Mouse (Mus musculus) limb, embryonic 15.5 days (tissue): ENCODE results near the gene Kcna3. TPM values are rescaled to one million over a fixed set of nuclear protein-coding genes. Genes with fewer than 3 reads are reported as not detected.
A peak's percentile ranks its signal among the peaks of the same experiment; 100 is the strongest.

Experiments
- ATAC-seq: fragments of 200-750 bp; cut with Nextera tagmentation; 2 replicates; pipeline ENCODE4 v1.8.0; 2017; ENCODE audit warnings: low read depth, moderate TSS enrichment; ENCODE audit not compliant: insufficient number of reproducible peaks, low FRiP score, low TSS enrichment
- H3K27ac ChIP-seq: fragments of 300-500 bp; sonication (generic); 2 replicates; pipeline ENCODE4 v1.5.1; 2015; ENCODE audit warnings: moderate library complexity, mild to moderate bottlenecking, inconsistent platforms
- H3K27me3 ChIP-seq: fragments of 300-500 bp; sonication (generic); 2 replicates; pipeline ENCODE4 v1.6.1; 2015; ENCODE audit warnings: inconsistent platforms
- H3K36me3 ChIP-seq: fragments of 300-500 bp; sonication (generic); 2 replicates; pipeline ENCODE4 v1.6.1; 2015; ENCODE audit warnings: inconsistent platforms
- H3K4me1 ChIP-seq: fragments of 300-500 bp; sonication (generic); 2 replicates; pipeline ENCODE4 v1.6.1; 2015; ENCODE audit warnings: inconsistent platforms
- H3K4me2 ChIP-seq: fragments of 300-500 bp; sonication (generic); 2 replicates; pipeline ENCODE4 v1.6.1; 2015; ENCODE audit warnings: mild to moderate bottlenecking, inconsistent platforms
- H3K4me3 ChIP-seq: fragments of 300-500 bp; sonication (generic); 2 replicates; pipeline ENCODE4 v1.5.1; 2015; ENCODE audit warnings: mild to moderate bottlenecking, inconsistent platforms
- H3K9ac ChIP-seq: fragments of 300-500 bp; sonication (generic); 2 replicates; pipeline ENCODE4 v1.6.1; 2015; ENCODE audit warnings: inconsistent platforms
- H3K9me3 ChIP-seq: fragments of 300-500 bp; sonication (generic); 2 replicates; pipeline ENCODE4 v1.6.1; 2016; ENCODE audit warnings: inconsistent platforms
- WGBS: fragments of 180-500 bp; shearing (Covaris S2); methylation state at CpG from one replicate; pipeline ENCODE4 v1.1.7; 2015; 5-methylcytosine and 5-hydroxymethylcytosine counted together
- polyA plus RNA-seq: library from polyadenylated mRNA; unstranded; fragments of >200 nt; fragmentation: Nextera tagmentation; extraction: Ambion mirVana; gene quantifications from 2 replicates; pipeline ENCODE4 v1.2.1, GENCODE M21; 2015

The Kcna3 gene
- 1.1 and 1.5 TPM in 2 replicates for polyA plus RNA-seq

- peak within 1 kb of the TSS; percentile 97 for H3K4me2 ChIP-seq
- peak within 1 kb of the TSS; percentile 61 for H3K9ac ChIP-seq
- no peaks in the 10 kb centered on the region for H3K9me3 ChIP-seq
- H3K4me3 ChIP-seq: peak within 1 kb of the TSS; percentile 67
- peaks cover 15% of the 10 kb centered on the region; the same call in 1 of the 2 replicates for H3K27me3 ChIP-seq
- peaks cover 17% of the 10 kb centered on the region for H3K4me1 ChIP-seq
- no peaks in the 10 kb centered on the region for H3K36me3 ChIP-seq
- peak within 1 kb of the TSS; percentile 47; the same call in 1 of the 2 replicates for H3K27ac ChIP-seq
- WGBS: under 1% methylated on average over 51 of the region's 80 CpGs
- ATAC-seq: peak; percentile 91
Measured at GRCm38 (mm10) chr3:107035521-107036457, at the start of gene Kcna3. Gene Kcna3, plus strand, starts transcription at chr3:107036169.

- no peaks in the 10 kb centered on the region for H3K36me3 ChIP-seq
- WGBS: 85% methylated on average over 1 of the region's 1 CpGs
- H3K4me3 ChIP-seq: no peak overlapping the region
- H3K4me1 ChIP-seq: no peaks in the 10 kb centered on the region
- no peak for ATAC-seq
- no peaks in the 10 kb centered on the region for H3K9me3 ChIP-seq
- H3K27ac ChIP-seq: no peak overlapping the region
- no peak overlapping the region for H3K4me2 ChIP-seq
- no peaks in the 10 kb centered on the region for H3K27me3 ChIP-seq
- no peak overlapping the region for H3K9ac ChIP-seq
Measured at GRCm38 (mm10) chr3:106991334-106991733, 44.6 kb upstream of the Kcna3 start.

GRCm38 (mm10) chr3:106995347-106995746 lies 40.6 kb upstream of the Kcna3 start:
- no peak overlapping the region for H3K4me2 ChIP-seq
- no peak overlapping the region for H3K4me3 ChIP-seq
- ATAC-seq: no peak

GRCm38 (mm10) chr3:106996186-106996585 lies 39.8 kb upstream of the Kcna3 start:
- Histone ChIP-seq H3K4me2 (no peak overlapping the region), H3K9ac (no peak overlapping the region), H3K4me1 (no peaks in the 10 kb centered on the region), H3K36me3 (no peaks in the 10 kb centered on the region), H3K27me3 (no peaks in the 10 kb centered on the region), H3K4me3 (no peak overlapping the region), H3K27ac (no peak overlapping the region), H3K9me3 (no peaks in the 10 kb centered on the region)
- WGBS: 76% methylated on average over 2 of the region's 2 CpGs
- ATAC-seq: no peak

More at GRCm38 (mm10) chr3:106995347-106995746, 40.6 kb upstream of the Kcna3 start:
- Histone ChIP-seq H3K4me1 (no peaks in the 10 kb centered on the region), H3K9me3 (no peaks in the 10 kb centered on the region), H3K9ac (no peak overlapping the region), H3K27ac (no peak overlapping the region), H3K36me3 (no peaks in the 10 kb centered on the region), H3K27me3 (no peaks in the 10 kb centered on the region)
- WGBS: 67% methylated on average over 1 of the region's 1 CpGs

GRCm38 (mm10) chr3:106998370-106998769 lies 37.6 kb upstream of the Kcna3 start:
- no peaks in the 10 kb centered on the region for H3K27me3 ChIP-seq
- 68% methylated on average over 1 of the region's 1 CpGs for WGBS
- H3K9me3 ChIP-seq: no peaks in the 10 kb centered on the region
- no peak overlapping the region for H3K9ac ChIP-seq
- H3K36me3 ChIP-seq: no peaks in the 10 kb centered on the region
- no peak overlapping the region for H3K4me3 ChIP-seq
- no peak overlapping the region for H3K4me2 ChIP-seq
- no peaks in the 10 kb centered on the region for H3K4me1 ChIP-seq
- ATAC-seq: no peak
- H3K27ac ChIP-seq: no peak overlapping the region

- H3K9me3 ChIP-seq: no peaks in the 10 kb centered on the region
- WGBS: 71% methylated on average over 2 of the region's 2 CpGs
Measured at GRCm38 (mm10) chr3:107000165-107000564, 35.8 kb upstream of the Kcna3 start.

GRCm38 (mm10) chr3:107002249-107003123 lies 33.5 kb upstream of the Kcna3 start:
- 65% methylated on average over 8 of the region's 8 CpGs for WGBS
- Histone ChIP-seq H3K36me3 (no peaks in the 10 kb centered on the region), H3K9ac (no peak overlapping the region), H3K9me3 (no peaks in the 10 kb centered on the region), H3K27me3 (no peaks in the 10 kb centered on the region), H3K4me3 (no peak overlapping the region), H3K4me1 (no peaks in the 10 kb centered on the region), H3K4me2 (no peak overlapping the region), H3K27ac (no peak overlapping the region)
- no peak for ATAC-seq

More at GRCm38 (mm10) chr3:107000165-107000564, 35.8 kb upstream of the Kcna3 start:
- Histone ChIP-seq H3K4me2 (no peak overlapping the region), H3K27me3 (no peaks in the 10 kb centered on the region), H3K9ac (no peak overlapping the region), H3K4me3 (no peak overlapping the region), H3K4me1 (no peaks in the 10 kb centered on the region), H3K36me3 (no peaks in the 10 kb centered on the region), H3K27ac (no peak overlapping the region)
- ATAC-seq: no peak

- H3K4me1 ChIP-seq: no peaks in the 10 kb centered on the region
- H3K4me2 ChIP-seq: no peak overlapping the region
- H3K9me3 ChIP-seq: no peaks in the 10 kb centered on the region
- H3K4me3 ChIP-seq: no peak overlapping the region
- H3K27ac ChIP-seq: no peak overlapping the region
- no peaks in the 10 kb centered on the region for H3K27me3 ChIP-seq
- 68% methylated on average over 4 of the region's 4 CpGs for WGBS
- H3K9ac ChIP-seq: no peak overlapping the region
- ATAC-seq: no peak
- H3K36me3 ChIP-seq: no peaks in the 10 kb centered on the region
Measured at GRCm38 (mm10) chr3:107009329-107010076, 26.5 kb upstream of the Kcna3 start.

- no peak for ATAC-seq
- no peaks in the 10 kb centered on the region for H3K27me3 ChIP-seq
- WGBS: 60% methylated on average over 2 of the region's 2 CpGs
- H3K4me2 ChIP-seq: no peak overlapping the region
- no peak overlapping the region for H3K27ac ChIP-seq
- H3K4me3 ChIP-seq: no peak overlapping the region
- H3K9me3 ChIP-seq: no peaks in the 10 kb centered on the region
- no peaks in the 10 kb centered on the region for H3K36me3 ChIP-seq
- no peaks in the 10 kb centered on the region for H3K4me1 ChIP-seq
- no peak overlapping the region for H3K9ac ChIP-seq
Measured at GRCm38 (mm10) chr3:107018286-107018685, 17.7 kb upstream of the Kcna3 start.

- Histone ChIP-seq H3K4me3 (no peak overlapping the region), H3K27ac (no peak overlapping the region), H3K9ac (no peak overlapping the region), H3K4me1 (peaks cover 8% of the 10 kb centered on the region), H3K9me3 (no peaks in the 10 kb centered on the region), H3K4me2 (no peak overlapping the region), H3K27me3 (0 out of 2 replicates have a peak, but pooled peaks cover 5% of the 10 kb centered on the region), H3K36me3 (no peaks in the 10 kb centered on the region)
- 75% methylated on average over 4 of the region's 4 CpGs for WGBS
- ATAC-seq: no peak
Measured at GRCm38 (mm10) chr3:107031547-107031946, 4.4 kb upstream of the Kcna3 start.

- Histone ChIP-seq H3K36me3 (no peaks in the 10 kb centered on the region), H3K27me3 (peaks cover 15% of the 10 kb centered on the region; the same call in 1 of the 2 replicates), H3K9me3 (no peaks in the 10 kb centered on the region), H3K4me2 (no peak overlapping the region), H3K27ac (no peak overlapping the region), H3K4me1 (peaks cover 17% of the 10 kb centered on the region), H3K9ac (no peak overlapping the region), H3K4me3 (no peak overlapping the region)
- no peak for ATAC-seq
- WGBS: 67% methylated on average over 2 of the region's 2 CpGs
Measured at GRCm38 (mm10) chr3:107034776-107035175, 1.2 kb upstream of the Kcna3 start.
